Mouse (Mus musculus): Measurements from ENCODE around the gene Eps8l2. TPM values are rescaled to one million over a fixed set of nuclear protein-coding genes. Genes with fewer than 3 reads are reported as not detected.
A peak's percentile ranks its signal among the peaks of the same experiment; 100 is the strongest.

Eps8l2 gene
- 79.7 and 109 TPM in 2 replicates for polyA plus RNA-seq (2012; rRNA removed)

DNA sequence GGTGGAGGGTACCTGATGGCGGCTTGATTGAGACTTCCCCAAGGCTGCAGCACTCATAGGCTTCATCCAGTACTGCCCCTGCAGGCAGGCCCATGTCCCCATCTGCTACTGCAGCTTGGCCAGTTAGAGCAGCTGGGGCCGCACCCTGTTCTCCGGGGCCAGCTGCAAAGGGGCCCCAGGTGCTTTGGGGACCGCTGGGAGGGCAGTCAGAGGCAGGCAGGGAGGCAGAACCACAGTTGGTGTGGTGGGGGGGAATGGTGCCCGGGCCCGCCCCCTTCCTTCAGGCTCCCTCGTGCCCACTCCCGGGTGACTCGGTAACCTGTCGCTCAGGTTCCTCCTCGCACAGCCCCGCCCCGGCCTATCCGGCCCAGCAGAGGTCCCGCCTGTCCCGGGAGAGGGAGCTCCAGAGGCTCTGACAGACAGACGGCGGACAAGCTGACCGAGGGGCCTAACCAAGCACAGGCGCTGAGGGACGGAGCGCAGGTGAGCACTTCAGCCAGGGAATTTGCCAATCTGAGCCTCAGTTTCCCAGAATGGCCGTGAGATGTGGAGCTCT lies at the start of gene Eps8l2:
Gene Eps8l2 (plus strand): TSS at position 305 of the 556 bp plus-strand sequence.
- DNase-seq (ENCODE audit: low spot score): peak; percentile 71

DNA sequence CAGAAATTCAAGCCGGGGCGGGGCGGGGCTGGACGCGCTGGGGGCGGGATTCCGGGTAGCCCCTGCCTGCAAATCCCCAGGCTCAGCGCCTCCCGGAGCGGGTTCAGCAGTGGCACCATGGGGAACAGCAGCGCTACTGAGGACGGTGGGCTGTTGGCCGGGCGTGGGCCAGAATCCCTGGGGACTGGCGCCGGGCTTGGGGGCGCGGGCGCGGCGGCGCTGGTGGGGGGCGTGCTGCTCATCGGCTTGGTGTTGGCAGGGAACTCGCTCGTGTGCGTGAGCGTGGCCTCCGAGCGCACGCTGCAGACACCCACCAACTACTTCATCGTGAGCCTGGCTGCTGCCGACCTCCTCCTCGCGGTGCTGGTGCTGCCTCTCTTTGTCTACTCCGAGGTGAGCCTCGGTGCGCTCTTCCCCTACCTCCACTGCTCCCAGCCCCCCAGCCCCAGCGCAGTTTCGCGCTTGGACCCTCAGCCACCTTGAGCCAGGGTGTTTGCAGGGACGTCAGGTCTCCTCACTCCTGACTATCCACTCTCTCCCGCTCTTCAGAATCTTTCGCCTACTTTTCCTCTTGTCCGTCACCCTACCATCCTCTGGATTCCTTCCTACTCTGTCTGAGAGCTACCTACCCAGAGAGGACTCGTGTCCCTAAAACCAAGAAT lies 46.6 kb upstream of the Eps8l2 start, which contains the start of gene Drd4:
Gene Drd4 (plus strand): TSS at position 86 of the 662 bp plus-strand sequence.
- DNase-seq (ENCODE audit: low spot score): no peak

DNA sequence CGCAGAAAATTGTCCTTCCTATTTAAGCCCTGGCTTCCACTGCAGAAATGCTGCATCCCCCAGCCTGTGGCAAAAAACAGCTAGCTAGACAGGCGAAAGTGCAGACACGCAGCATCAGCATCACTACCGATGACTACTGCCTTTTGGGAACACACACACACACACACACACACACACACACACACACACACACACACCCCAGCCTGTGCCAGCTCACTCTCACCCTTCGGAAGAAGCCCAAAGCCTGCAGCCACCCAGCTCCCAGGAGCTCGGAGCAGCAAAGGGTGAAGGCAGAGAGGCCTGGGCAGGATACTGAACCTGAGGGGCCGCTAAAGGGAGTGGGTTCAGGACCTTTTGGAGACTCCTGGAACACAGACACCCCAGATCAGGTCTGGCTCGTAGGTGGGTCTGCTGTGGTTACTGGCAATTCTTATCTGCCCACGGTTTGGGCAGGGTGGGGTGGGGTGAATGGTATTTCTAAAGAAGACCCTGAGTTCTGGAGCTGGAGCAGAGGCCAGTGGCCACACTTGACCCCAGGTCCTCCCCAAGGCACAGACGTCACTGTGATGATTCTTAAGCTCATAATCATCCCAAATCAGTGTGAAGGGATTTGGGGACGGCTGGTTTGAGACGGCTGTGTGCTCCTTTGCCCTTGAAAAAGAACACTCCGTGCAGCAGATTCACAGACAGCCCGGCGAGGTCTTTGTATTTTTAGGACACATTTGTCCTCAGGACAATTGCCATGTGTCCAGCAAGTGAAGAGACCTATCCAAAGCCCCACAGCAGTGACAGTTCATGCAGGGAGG lies 45.9 kb upstream of the Eps8l2 start:
- DNase-seq (ENCODE audit: low spot score): no peak

DNA sequence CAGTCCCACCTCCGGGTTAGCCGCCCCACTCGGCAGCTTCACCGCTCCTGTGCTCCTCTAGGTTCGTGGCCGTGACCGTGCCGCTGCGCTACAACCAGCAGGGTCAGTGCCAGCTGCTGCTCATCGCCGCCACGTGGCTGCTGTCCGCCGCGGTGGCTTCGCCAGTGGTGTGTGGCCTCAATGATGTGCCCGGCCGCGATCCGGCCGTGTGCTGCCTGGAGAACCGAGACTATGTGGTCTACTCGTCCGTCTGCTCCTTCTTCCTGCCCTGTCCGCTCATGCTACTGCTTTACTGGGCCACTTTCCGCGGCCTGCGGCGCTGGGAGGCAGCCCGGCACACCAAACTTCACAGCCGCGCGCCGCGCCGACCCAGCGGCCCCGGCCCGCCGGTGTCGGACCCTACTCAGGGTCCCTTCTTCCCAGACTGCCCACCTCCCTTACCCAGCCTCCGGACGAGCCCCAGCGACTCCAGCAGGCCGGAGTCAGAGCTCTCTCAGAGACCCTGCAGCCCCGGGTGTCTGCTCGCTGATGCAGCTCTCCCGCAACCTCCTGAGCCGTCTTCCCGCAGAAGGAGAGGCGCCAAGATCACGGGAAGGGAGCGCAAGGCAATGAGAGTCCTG lies 44.7 kb upstream of the Eps8l2 start:
- peak; percentile 26 for DNase-seq (ENCODE audit: low spot score)

DNA sequence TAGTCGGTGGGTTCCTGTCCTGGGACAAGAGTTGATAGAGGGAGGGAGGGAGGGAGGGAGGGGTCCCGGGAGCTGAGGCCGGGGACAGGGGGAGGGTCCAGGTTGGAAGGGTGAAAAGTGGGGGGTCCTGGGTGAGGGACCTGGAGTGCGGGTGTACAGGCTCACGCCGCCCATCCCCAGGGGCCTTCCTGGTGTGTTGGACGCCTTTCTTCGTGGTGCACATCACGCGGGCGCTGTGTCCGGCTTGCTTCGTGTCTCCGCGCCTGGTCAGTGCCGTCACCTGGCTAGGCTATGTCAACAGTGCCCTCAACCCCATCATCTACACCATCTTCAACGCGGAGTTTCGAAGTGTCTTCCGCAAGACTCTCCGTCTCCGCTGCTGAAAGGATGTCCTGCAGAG lies 44.2 kb upstream of the Eps8l2 start:
- peak; percentile 16 for DNase-seq (ENCODE audit: low spot score)

DNA sequence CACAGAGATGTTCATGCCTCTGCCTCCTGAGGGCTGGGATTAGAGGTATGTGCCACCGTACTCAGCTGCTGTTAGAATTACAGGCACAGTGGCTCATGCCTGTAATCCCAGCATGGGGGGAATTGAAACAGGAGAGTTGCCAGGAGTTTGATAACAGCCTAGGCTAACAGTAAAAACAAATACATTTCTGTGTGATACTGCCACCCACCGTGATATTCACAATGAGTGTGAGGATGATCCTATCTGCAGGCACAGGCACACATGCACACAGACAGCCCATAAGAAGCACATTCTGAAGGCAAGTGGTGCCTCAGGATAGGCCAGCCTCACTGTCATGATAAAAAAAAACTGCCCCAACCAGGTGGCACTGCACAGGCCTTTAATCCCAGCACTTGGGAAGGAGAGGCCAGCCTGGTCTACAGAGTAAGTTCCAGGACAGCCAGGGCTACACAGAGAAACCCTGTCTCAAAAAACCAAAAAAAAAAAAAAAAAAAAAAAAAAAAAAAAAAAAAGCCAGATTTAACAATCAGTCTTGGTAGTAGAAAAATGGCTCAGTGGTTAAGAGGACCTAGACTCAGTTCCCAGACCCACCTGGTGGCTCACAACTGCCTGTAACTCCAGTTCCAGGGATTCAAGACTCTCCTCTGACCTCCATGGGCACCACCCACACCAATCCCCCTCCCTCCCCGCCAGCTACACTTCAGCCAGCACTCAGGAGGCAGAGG lies 40.6 kb upstream of the Eps8l2 start:
- no peak for DNase-seq (ENCODE audit: low spot score)

DNA sequence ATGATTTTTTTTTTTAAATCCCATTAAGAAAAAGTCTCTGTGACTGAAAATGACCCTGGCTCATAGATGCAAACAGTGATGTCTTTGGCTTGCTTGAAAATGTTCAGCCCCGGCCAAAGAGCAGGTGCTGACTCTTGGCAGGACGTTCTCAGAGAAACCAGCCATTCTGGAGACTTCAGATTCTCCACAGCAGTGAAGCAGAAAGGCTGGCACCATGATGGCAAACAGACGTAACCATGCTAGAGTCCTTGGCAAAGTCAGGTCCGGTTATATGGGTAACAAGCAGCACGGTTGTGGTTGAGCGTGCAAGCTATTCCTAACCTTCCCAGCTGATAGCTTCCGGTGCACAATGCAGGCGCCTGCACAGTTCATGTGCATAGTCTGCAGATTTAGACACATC lies 39.5 kb upstream of the Eps8l2 start:
- no peak for DNase-seq (ENCODE audit: low spot score)

DNA sequence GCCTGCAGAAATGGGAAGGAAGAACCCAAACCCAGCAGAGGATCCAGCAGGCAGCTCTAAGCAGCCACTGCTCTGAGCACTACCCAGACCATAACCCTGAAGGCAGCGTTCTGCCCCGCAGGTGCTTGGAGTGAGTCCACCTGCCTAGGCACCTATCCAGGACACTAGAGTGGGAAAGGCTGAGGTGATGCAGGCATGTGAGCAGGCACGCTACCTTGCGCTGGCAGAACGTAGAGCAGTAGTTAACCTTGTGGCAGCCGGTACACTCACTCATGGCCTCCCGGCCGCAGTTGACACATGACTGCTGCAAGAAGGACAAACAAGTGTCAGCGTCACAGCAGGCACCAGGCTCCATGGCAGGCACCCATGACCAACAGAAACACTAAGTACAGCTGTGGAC lies 37.3 kb upstream of the Eps8l2 start:
- DNase-seq (ENCODE audit: low spot score): no peak

DNA sequence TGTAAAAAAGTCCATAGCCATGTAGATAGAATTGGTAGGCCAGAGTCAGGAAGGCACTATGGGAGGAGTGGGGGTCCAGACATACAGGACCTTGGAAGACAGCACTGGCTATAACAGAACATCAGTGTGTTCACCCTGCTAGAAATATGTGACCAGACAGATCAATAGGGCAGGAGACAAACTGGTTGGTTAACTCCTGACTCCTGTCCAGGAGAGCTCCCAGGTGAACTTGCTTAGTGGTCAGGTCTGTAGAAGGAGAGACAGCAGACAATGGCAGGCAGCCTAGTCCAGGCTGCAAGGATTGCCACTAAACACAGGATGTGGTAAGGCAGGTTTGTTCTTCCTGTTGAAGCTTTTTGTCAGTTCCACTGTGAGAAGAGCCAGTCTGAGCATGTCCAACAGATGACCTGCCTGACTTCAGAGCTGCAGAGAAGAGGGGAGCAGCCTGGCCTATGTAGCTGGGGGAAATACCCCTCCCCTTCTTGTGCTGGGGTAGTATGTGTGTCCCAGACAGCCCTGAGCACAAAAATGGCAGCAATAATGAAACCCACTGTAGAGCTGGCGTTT lies 35.9 kb upstream of the Eps8l2 start:
- DNase-seq (ENCODE audit: low spot score): peak; percentile 19

DNA sequence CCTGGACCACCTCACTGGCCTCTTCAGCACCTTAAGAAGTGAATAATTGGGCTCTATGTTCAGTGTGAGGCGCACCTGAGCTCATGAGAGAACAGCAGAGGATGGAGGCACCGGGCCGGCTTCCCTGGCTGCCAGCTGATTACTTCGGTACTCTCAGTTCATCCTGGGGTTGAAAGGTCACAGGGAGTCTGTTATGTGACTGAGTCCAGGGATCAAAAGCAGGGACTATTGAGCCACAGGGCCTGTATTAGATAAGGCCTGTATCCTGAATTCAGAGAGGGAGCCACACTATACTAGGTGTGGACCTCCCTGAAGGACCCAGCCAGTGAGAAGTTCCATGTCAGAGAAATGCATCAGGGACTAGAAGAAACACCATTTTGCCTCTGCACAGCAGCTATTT lies 34.1 kb upstream of the Eps8l2 start:
- DNase-seq (ENCODE audit: low spot score): no peak

DNA sequence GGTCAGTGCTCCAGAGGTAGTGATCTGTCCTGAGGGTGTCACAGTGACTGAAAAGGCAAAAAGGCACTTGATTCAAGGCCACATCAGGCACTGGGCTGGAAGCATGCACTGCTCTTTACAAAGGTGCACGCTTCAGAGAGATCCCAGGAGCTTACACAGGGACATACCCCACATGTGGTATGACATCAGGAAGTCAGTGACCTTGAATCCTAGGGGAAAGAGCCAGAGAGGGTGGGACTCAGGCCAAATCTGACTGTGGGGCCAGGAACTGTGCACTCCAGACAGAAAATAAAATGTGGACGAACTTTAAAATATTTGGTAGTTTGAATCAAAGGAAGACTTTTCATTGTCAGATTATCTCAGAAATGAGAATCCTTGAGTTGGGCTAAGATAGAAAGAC lies 24.3 kb upstream of the Eps8l2 start:
- no peak for DNase-seq (ENCODE audit: low spot score)

DNA sequence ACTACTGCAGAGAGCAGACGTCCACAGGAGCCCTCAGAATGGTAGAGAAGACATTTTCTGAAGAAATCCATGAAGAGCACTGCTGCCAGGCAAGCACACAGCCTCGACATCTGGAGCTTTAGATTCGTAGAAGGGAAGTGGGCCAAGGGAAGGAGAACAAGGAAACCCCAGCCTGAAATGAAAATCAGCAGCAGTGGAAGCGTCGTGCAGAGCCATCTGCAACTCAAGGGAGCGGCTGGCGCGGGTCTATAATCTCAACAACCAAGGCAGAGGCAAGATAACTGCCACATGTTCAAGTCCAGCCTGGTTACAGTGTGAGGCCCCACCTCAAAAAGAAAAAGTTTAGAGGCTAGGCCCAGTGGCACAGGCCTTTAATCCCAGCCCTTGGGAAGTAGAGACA lies 23.6 kb upstream of the Eps8l2 start:
- no peak for DNase-seq (ENCODE audit: low spot score)

DNA sequence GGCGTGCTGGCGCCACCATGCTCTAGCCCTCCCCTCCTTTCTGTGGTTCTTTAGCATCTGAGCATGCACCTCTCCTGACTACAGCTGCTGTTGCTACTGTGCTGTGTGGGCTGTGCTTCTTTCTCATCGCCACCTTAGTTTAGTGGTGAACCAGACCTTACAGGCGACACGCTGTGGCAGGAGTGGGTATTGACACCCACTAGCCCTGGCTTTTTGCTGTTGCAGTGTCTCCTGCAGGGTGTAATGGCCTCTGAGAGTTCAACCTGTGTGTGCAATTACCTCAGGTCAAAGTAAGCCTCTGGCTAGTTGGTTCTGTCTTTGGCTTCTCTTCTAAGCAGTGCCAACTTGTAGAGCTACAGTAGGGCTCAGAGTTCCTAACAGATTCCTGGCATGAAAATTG lies 22.7 kb upstream of the Eps8l2 start:
- DNase-seq (ENCODE audit: low spot score): no peak

DNA sequence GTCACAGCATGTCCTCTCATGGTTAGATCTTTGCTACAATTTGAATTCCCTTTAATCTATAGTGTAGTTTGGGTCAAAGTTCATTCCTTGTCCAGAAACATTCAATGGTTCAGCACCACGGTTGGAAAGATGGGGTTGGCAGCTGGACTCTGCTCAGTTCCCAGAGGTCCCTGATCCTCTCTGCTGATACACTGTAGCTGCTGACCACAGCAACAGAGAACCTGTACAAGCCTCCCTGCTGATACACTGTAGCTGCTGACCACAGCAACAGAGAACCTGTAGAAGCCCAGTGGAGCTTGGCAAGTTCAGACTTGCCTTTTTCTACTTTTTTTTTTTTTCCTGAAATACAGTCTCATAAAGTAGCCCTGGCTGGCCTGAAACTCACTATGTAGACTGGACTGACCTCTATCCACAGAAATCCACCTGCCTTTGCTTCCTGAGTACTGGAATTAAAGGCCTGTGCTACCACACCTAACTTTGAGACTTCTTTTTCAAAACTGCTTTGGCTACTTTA lies 21.0 kb upstream of the Eps8l2 start:
- no peak for DNase-seq (ENCODE audit: low spot score)

DNA sequence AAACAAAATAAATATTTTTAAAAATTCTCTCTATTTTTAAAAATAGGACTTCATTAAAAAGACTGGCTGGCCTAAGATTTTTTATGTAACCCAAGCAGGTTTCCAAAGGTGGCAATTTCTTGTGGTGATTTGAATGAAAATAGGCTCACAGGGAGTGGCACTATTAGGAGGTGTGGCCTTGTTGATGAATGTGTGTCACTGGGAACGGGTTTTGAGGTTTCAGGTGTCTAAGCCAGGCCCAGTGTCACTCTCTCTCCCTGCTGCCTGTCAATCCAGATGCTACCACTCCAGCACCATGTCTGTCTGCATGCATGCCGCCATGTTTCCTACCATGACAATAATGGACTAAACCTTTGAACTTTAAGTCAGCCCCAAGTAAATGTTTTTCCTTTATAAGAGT lies 19.2 kb upstream of the Eps8l2 start:
- DNase-seq (ENCODE audit: low spot score): no peak

DNA sequence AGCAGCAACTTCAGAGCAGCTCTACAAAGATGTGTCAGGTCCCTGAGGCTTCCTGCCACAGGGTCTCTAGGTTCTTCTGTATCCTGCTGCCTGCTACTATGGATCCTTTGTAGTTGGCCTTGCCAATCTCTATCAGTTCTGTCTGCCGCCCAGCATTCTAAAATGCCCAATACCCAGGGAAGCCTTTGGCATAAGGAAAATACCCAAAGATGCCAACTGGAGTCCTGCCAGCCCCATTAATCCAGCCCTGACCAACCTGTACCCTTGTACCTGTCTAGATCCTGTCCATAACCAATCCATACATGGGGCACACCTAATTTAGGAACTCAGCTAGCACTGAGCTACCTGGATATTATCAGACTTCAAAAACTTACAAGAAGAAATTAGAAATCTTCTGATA lies 14.0 kb upstream of the Eps8l2 start:
- DNase-seq (ENCODE audit: low spot score): no peak

DNA sequence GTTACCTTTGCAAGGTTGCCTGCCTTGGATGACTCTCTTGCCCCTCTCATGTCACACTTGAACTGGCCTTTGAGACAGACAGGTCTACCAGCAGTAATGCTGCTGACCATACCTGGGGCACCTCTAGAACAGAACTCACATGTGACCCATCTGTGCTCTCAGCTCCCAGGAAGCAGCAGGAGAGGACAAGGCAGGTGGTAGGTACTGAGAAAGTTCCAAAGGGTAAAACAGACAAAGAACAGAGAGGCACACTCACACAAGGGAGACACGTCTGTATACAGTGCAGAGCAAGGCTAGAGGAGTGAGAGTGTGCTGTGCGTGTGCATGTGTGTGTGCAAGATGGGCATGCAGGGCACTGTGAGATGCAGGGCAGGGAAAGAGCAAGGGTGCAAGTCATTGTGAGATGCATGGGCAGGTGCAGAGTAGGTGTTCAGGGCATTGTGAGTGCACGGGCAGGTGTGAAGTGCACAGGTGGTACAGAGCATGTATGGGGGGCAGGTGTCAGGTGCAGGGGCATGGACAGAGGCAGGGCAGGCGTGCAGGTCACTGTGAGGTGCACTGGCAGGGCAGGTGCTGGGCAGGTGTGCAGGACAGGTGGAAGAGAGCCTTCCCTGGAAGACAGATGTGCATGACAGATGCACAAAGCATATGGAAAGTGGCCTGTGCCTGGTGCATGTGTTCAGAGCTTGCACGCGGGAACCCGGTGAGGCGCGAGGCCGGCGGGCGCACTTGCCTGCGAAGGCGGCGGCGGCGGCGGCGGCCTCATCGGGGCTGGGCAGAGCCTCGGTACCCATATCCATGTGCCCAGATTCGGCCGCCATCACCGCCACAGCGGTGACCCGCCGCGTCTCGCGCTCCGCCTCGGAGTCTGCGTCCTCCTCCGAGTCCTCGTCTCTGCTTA lies 11.9 kb upstream of the Eps8l2 start:
- no peak for DNase-seq (ENCODE audit: low spot score)

DNA sequence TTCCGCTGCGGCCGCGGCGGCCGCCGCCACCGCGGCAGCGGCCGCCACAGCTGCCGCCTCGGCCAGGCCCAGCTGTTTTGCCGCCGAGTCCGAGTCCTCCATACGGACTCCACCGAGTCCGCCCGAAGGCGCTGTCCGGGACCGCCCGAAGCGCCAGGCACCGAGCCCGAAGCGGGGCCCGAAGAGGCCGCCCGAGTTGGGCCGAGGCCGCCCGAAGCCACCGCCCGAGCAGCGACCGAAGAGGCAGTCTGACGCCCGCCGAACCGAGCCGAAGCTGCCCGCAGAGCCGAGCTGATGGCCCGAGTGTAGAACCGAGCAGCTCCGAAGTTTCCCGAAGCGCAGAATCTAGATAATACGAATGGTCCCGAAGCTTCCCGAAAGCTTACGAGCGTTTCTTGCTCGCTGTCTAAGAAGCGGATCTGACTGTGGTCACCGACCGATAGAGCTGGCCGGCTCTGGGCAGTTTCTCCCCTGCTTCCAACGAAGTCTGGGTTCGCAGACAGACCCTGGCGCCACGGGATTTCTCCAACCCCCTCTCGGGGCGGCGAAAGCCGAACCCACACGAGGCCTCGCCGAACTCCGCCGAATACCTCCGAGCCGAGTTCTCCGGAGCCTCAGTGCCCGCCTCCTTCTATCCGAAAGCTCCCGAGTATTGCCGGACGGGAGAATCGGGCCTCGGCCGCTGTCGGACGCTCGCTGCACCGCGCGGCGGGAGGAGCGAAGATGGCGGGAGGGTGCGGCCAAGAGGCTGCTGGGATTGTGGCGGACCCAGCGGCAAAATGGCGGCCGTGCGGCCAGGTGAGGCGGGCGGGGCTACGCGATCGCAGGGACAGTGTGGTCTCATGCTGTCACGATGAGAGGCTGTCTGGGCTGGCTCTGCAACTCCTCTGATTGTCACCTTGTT lies 11.0 kb upstream of the Eps8l2 start, which contains the start of the genes Deaf1 and Tmem80:
Gene Deaf1 (minus strand): TSS at position 222 of the 904 bp plus-strand sequence.
Gene Tmem80 (plus strand): TSS at position 271 of the 904 bp plus-strand sequence.
- DNase-seq (ENCODE audit: low spot score): peak; percentile 98
